Mouse (Mus musculus): Measurements from ENCODE around the gene Zc3h4. TPM values are rescaled to one million over a fixed set of nuclear protein-coding genes. Genes with fewer than 3 reads are reported as not detected.
"Not testable (repeated sequence)": the region's sequence is repeated elsewhere in the genome, so short reads cannot be mapped to it uniquely, and the experiment has no call there.

The Zc3h4 gene
- polyA plus RNA-seq, 1 experiment from 2014 or later, result 26.4 TPM

DNA sequence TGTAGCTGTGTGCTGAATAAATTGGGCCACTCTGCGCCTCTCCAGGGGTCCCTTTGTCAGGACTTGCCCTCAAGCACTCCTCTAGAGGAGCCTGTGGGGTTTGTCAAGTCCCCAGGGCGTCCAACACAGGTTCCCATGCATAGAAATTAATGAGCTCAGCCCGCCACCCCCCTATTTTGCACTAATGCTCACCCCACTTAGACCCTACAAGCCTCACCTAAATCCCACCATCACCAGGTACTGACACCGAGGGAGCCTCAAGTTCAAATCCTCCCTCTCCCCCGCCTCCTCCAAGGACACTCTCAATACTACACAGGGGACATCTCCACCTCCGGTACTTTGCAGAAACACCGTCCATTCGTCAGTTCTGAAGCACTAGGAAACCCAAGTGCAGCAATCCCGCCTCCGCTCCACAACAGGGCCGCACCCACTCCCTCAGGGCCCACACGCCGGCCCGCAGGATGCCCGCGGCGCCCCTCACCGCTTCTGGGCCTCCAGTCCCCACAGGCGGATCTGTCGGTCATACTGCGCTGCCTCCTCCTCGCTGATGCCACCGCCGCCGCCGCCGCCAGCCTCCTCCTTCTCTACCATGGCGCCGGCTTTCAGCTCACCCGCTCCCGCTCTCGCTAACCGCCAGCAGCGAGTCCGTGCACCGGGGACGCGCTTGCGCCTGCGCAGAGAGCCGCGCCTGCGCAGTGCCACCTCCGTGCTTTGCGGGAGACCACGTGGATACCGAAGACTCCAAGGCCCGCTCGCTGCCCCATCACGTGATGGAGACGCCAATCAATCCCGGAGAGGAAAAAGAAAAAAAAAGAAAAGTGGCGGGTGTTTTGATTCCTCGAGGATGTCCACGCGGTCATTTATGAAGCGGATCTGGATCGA, 13.3 kb upstream of the Zc3h4 start, which contains the start of gene Sae1:
Gene Sae1 (minus strand): TSS at position 647 of the 882 bp plus-strand sequence.
- Histone ChIP-seq H3K4me1 (peaks cover 25% of the 10 kb centered on the region), H3K27me3 (no peaks in the 10 kb centered on the region), H3K36me3 (peaks cover 14% of the 10 kb centered on the region), H3K9me3 (replicated peaks) (no peaks in the 10 kb centered on the region), H3K4me3 (peak within 1 kb of the TSS; percentile 88), H3K9ac (peak within 1 kb of the TSS; percentile 94), H3K4me2 (replicated peaks) (peak within 1 kb of the TSS; percentile 89), H3K27ac (peak within 1 kb of the TSS; percentile 84)
- under 1% methylated on average over 58 of the region's 58 CpGs for WGBS
- ATAC-seq (ENCODE audit: low FRiP score), result peak; percentile 94

DNA sequence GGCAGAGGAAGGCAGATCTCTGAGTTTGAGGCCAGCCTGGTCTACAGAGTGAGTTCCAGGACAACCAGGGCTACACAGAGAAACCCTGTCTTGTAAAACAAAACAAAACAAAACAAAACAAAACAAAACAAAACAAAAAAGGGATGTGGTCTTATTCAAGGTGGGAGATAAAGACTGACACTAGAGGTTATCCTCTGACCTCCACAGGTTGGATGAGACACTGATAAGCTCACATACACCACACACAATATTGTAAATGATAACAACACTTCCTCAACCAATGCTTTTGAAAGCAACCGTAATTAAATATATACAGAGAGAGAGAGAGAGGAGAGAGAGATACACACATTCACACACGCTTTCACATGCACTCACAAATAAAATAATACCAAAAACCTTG, 10.8 kb upstream of the Zc3h4 start:
- not testable (repeated sequence) for H3K4me2 ChIP-seq (replicated peaks); ATAC-seq (ENCODE audit: low FRiP score); H3K4me3 ChIP-seq; H3K27me3 ChIP-seq; H3K36me3 ChIP-seq; H3K9ac ChIP-seq; H3K27ac ChIP-seq; H3K9me3 ChIP-seq (replicated peaks)
- WGBS, result 90% methylated on average over 2 of the region's 2 CpGs
- peaks cover 25% of the 10 kb centered on the region for H3K4me1 ChIP-seq

DNA sequence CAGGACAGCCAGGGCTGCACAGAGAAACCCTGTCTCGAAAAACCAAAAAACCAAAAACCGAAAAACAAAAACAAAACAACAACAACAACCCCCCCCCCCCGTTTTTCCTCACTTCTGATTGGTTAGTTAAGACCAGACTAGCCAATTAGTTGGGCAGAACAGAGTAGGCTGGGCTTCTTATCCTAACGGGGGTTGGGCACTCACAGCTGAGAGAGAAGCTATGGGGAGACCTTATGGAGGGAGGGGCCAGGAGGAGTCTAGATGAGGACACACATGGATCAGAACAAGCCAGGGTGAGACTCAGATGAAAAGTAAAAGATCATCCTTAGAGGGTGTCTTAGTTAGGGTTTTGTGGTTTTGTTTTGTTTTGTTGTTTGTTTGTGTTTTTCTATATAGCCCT, 7.8 kb upstream of the Zc3h4 start:
- H3K4me1 ChIP-seq, result peaks cover 4% of the 10 kb centered on the region
- H3K4me3 ChIP-seq, result no peak overlapping the region
- H3K27me3 ChIP-seq, result no peaks in the 10 kb centered on the region
- ATAC-seq (ENCODE audit: low FRiP score), result no peak
- no peaks in the 10 kb centered on the region for H3K9me3 ChIP-seq (replicated peaks)
- H3K4me2 ChIP-seq (replicated peaks), result no peak overlapping the region
- no peaks in the 10 kb centered on the region for H3K36me3 ChIP-seq
- H3K27ac ChIP-seq, result no peak overlapping the region
- H3K9ac ChIP-seq, result no peak overlapping the region
- WGBS, result 50% methylated on average over 4 of the region's 4 CpGs

DNA sequence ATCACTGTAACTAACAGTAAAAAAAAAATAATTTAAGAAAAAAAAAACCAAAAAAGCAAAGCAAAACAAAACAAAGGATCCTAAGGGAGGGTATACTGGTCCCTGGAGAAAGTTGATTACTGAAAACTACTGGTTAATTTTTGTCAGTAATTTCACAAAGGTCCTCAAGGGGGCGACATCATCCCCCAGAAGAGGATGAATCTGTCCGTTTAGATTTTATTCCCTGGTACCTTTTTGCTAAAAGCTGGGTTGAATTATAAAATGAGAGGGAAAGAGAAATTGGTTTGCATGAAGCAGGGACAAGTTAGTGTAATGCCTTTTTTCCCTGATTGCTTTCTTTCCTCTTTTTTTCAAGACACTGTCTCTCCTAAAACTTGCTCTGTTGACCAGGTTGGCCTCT, 4.8 kb upstream of the Zc3h4 start:
- H3K4me1 ChIP-seq, result peaks cover 6% of the 10 kb centered on the region
- H3K9ac ChIP-seq, result no peak overlapping the region
- H3K4me2 ChIP-seq (replicated peaks), result no peak overlapping the region
- H3K9me3 ChIP-seq (replicated peaks), result no peaks in the 10 kb centered on the region
- no peaks in the 10 kb centered on the region for H3K27me3 ChIP-seq
- H3K36me3 ChIP-seq, result no peaks in the 10 kb centered on the region
- no peak overlapping the region for H3K4me3 ChIP-seq
- peak overlapping the region; percentile 44; the same call in 1 of the 2 replicates for H3K27ac ChIP-seq
- 1% methylated on average over 2 of the region's 2 CpGs for WGBS
- no peak for ATAC-seq (ENCODE audit: low FRiP score)

DNA sequence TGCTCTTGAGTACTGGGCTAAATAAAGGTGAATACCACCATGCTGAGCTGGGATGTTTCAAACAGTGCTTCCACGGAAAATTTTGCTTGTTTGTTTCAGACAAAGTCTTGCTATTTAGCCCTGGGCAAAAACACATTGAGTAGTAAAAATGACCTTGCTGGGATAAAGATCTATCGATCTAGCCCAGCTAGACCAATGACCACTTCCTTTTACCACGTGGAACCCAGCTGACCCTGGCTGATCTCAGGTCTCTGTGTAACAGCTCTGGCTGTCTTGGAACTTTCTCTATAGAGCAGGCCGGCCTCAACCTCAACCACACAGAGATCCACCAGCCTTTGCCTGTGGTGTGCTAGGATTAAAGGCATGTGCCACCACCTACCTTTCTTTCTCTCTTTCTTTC, 3.2 kb upstream of the Zc3h4 start:
- WGBS, result 80% methylated on average over 4 of the region's 4 CpGs
- no peak overlapping the region for H3K27ac ChIP-seq
- H3K4me2 ChIP-seq (replicated peaks), result no peak overlapping the region
- H3K36me3 ChIP-seq, result no peaks in the 10 kb centered on the region
- no peak overlapping the region for H3K4me3 ChIP-seq
- no peaks in the 10 kb centered on the region for H3K27me3 ChIP-seq
- H3K4me1 ChIP-seq, result peaks cover 6% of the 10 kb centered on the region
- no peak for ATAC-seq (ENCODE audit: low FRiP score)
- no peaks in the 10 kb centered on the region for H3K9me3 ChIP-seq (replicated peaks)
- H3K9ac ChIP-seq, result no peak overlapping the region

DNA sequence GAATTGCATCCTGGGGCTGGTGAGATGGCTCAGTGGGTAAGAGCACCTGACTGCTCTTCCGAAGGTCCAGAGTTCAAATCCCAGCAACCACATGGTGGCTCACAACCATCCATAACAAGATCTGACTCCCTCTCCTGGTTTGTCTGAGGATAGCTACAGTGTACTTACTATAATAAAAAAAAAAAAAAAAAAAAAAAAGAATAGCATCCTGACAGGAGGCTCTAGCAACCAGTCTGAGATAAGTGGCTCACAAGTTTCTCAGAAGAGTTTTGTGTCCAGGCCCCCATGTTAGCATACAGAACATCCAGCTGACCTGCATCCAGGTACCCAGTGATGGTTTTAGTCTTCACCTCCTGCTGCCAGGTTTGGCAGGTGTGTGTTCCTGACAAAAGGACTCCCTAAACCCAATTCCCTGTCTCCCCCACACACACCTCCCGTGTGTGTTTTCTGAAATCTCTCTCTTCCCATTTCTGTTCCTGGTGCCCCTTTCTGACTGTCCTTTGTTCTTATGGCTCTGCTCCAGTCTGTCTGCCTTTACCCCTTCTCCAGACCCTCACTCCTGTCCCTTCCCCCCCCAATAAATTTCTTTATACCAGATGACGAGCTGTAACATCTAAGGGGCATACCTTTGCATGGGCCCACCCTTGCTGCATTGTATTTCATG, 2.2 kb upstream of the Zc3h4 start:
- Histone ChIP-seq H3K9me3 (replicated peaks) (no peaks in the 10 kb centered on the region), H3K9ac (peak overlapping the region; percentile 100), H3K4me3 (peak overlapping the region; percentile 94), H3K27me3 (no peaks in the 10 kb centered on the region), H3K36me3 (no peaks in the 10 kb centered on the region), H3K4me2 (replicated peaks) (peak overlapping the region; percentile 84), H3K27ac (peak overlapping the region; percentile 100), H3K4me1 (peaks cover 10% of the 10 kb centered on the region)
- 51% methylated on average over 3 of the region's 3 CpGs for WGBS
- no peak for ATAC-seq (ENCODE audit: low FRiP score)

DNA sequence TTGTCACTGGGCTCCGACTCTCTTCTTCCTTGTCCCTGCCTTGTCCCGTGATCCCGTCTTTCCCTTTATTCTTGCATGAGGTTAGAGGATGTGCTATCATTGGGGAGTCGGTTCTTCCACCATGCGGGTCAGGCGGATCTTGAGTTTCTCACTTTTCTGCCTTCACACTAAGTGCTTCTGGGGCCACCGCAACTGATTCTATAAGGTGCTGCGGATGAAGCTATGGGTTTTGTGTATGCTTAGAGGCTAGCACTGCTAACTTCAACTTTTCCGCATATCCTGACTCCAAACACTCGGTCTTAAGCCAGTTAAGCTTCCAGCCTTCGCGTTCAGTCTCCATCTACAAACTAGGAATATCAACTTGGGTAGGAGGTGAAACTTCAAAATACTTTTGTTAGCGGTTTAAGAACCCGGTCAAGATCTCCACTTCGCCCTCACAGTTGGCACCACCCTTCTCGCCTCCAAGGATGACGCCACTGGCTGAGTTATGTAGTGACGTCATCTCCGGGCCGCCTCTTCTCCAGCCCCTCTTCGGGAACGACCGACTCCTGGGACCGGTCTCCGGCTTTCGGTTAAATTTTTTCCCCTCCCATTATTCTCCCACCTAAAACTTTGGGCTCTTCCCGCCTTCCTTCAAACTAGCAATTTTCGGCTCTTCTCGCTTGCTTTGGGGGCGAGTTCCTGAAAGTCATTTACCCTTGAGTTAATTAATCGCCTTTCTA, 1.5 kb upstream of the Zc3h4 start:
- Histone ChIP-seq H3K9ac (peak overlapping the region; percentile 100), H3K4me1 (peaks cover 14% of the 10 kb centered on the region), H3K4me3 (peak overlapping the region; percentile 94), H3K36me3 (no peaks in the 10 kb centered on the region), H3K27me3 (no peaks in the 10 kb centered on the region), H3K9me3 (replicated peaks) (no peaks in the 10 kb centered on the region), H3K27ac (peak overlapping the region; percentile 100), H3K4me2 (replicated peaks) (peak overlapping the region; percentile 84)
- WGBS, result under 1% methylated on average over 31 of the region's 31 CpGs
- ATAC-seq (ENCODE audit: low FRiP score), result peak; percentile 82

DNA sequence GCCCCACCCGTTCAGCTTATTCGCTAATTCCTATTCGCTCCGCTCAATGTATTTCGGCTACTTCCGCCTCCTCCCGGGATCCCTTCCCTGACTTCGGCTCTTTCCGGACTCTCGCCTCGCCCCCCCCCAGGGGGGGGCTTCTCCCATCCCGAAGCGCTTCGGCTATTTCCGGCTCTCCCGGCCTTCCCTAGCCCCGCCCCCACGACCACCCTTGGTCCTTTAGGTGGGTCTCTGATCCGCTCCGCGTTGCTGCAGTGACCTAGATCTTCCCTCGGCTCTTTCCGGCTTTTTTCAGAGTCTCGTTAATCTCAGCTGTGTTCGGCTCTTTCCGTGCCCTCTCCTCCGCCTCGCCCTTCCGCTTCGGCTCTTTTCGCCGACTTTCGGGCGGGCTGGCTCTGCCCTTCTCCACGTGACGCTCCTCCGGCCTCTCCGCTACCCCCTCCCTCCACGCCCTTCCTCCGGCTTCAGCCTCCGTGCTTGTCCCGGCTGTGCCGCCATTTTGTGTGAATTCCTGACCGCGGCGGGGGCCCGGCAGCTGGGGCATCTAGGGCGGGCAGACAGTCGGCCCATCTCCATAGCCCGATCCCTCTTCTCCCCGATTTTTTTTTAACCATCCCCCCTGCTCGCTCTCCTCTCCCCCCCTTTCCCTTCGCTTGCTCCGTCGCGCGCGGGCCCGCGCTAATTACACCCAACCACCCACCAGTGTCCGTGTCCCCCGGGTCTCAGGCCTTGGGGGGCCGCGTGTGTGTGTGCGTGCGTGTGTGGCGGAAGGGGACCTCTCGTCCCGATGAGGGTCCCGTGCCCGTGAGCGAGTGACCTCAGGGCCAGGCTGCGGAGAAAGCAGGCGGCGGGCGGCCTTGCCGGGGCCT, 656 bp upstream of the Zc3h4 start:
- H3K27ac ChIP-seq, result peak overlapping the region; percentile 100
- ATAC-seq (ENCODE audit: low FRiP score), result peak; percentile 94
- H3K36me3 ChIP-seq, result no peaks in the 10 kb centered on the region
- WGBS, result under 1% methylated on average over 76 of the region's 77 CpGs
- peak overlapping the region; percentile 94 for H3K4me3 ChIP-seq
- no peaks in the 10 kb centered on the region for H3K27me3 ChIP-seq
- peaks cover 22% of the 10 kb centered on the region for H3K4me1 ChIP-seq
- no peaks in the 10 kb centered on the region for H3K9me3 ChIP-seq (replicated peaks)
- peak overlapping the region; percentile 84 for H3K4me2 ChIP-seq (replicated peaks)
- peak overlapping the region; percentile 100 for H3K9ac ChIP-seq

DNA sequence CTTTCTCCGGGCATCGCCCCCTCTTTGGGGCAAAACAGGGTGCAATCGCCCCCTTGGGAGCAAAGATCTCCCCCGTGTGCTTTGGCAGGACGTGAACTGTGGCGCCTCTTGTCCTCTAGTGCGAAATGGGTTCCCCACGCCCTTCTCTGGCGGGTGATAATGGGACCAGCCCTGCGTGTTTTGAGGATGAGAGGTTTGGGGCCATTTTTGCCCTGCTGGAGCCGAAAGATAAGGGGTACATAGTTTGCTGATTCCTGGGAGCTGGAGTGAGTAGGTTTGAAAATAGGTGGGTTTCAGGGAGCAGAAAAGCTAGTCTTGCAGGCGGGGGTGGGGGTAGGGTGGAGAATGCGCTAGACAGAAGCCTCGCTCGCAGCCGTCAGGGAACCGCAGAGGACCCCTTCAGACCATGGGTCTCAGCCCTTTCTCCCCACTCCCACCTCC, 1.3 kb downstream of the Zc3h4 start:
- under 1% methylated on average over 17 of the region's 17 CpGs for WGBS
- H3K27me3 ChIP-seq, result no peaks in the 10 kb centered on the region
- no peak for ATAC-seq (ENCODE audit: low FRiP score)
- H3K27ac ChIP-seq, result peak overlapping the region; percentile 100
- no peaks in the 10 kb centered on the region for H3K9me3 ChIP-seq (replicated peaks)
- H3K4me2 ChIP-seq (replicated peaks), result peak overlapping the region; percentile 84
- no peaks in the 10 kb centered on the region for H3K36me3 ChIP-seq
- H3K4me1 ChIP-seq, result peaks cover 37% of the 10 kb centered on the region
- peak overlapping the region; percentile 100 for H3K9ac ChIP-seq
- H3K4me3 ChIP-seq, result peak overlapping the region; percentile 94

DNA sequence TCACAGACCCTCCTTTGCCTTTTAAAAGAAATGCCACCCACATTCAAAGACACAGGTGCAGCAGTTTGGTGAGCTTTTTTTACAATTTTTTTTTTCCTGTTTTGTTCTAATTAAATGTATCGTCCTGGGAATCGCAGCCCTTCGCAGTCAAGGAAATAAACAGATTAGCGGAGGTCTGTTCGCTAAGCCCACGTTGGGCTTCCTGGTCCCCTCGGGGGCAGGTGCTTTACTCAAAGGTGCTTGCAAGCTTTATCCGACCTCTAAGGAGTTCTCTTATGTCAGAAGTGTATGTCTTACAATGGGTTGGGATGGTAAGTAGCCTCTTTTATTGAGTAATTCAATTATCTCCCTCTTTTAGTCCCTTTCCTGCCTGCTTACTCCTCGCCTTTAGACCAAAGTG, 1.7 kb downstream of the Zc3h4 start:
- Histone ChIP-seq H3K9me3 (replicated peaks) (no peaks in the 10 kb centered on the region), H3K4me2 (replicated peaks) (peak overlapping the region; percentile 84), H3K4me3 (peak overlapping the region; percentile 94), H3K27ac (peak overlapping the region; percentile 100), H3K27me3 (no peaks in the 10 kb centered on the region), H3K9ac (peak overlapping the region; percentile 100), H3K4me1 (peaks cover 38% of the 10 kb centered on the region), H3K36me3 (no peaks in the 10 kb centered on the region)
- 2% methylated on average over 9 of the region's 9 CpGs for WGBS
- no peak for ATAC-seq (ENCODE audit: low FRiP score)
